Mouse (Mus musculus) c-Kit-positive CD71-positive TER-119-negative erythroid progenitor cells, embryonic 14.5 days (primary cell): ENCODE measurements around the gene Gadd45g.

Source experiments
- DNase-seq: peaks from one replicate; pipeline ENCODE4 v3.0.0-alpha.2; 2013; ENCODE audit warnings: low read depth

The Gadd45g gene

DNA sequence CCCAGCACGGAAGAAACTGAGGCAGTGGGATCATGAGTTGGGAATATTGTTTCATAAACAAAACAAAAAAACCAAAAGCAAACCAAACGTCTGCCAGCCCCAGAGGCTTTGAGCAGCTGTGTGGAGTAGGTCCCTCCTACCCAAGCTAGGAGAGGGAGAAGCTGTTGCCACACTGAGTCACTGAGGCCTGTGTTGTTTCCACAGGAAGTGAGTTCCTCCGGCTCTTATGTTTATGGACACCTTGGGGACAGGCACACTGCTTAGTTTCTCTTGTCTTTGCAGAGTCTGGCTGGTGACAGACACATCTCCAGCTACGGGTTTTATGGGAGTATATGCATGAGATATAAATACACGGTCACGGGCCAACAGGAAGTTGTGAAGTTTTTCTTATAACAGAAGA, 39.6 kb downstream of the Gadd45g start:
- no peak for DNase-seq

DNA sequence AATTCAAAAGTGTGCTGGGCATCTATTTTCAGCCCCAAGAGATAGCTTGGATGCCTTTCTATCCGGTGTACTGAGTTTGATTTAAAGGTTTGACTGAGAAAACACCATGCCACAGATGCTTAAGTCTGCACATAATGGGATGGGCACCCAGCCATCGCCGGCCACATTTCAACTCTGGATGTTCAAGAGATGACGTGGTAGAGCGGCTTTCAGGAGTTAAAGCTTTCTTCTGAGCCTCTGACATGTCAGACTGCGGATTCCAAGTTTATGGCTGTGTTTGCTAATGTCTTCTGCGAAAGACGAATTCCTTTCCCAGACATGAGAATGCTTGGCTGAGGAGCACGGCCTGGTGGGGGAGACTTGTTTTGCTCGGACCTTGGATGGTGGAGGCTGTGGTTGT, 40.2 kb downstream of the Gadd45g start:
- no peak for DNase-seq

DNA sequence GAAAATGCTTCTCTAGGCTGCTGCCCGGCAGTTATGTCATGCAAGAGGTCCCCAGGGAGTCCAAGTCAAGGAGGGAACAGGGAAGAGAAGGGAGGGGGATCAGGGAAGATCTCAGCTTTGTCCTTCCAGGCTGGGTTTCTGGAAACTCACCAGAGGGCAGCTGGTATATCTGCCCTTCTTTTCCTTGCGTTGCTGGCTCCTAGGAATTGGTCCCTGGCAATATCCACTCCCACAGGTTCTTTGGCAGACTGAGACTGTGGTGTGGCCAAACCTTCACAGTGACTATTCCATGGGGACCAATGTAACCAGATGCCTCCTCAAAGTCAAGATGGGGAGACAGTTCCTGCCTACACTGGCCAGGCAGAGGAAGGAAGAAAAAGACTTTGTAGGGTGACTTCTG, 41.9 kb downstream of the Gadd45g start:
- no peak for DNase-seq

DNA sequence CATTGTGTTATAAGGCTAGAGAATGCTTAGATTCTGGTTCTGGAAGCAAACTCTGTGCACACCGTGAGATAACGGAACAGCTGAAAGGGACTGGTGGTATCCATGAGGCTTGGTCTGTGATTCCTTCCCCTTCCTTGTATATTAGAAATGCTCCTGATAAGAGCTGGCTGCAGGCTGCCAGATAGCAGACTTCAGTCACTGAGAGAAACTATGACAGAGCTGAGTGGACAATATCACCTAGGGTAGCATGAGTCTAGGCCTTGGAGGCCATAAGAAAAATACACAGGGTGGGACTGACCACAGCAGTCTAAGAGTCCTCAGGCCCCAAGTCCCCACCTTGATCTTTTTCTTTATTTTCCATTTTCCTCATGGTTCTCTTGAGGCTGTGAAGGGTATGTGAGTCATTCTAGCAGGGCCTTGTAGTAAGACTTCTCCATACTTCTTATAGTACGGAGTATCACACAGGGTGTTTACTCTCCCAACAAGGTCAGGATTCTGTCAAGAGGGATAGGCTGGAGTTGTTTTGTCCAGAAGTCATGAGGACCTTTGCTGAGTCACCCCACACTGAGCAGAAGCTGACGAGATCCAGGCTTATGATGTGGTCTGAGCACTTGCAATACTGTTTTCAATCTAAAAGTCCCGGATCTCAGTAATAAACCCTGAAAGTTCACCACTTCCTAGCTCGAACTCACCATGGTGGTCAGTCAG, 45.5 kb downstream of the Gadd45g start:
- DNase-seq: peak; percentile 6

DNA sequence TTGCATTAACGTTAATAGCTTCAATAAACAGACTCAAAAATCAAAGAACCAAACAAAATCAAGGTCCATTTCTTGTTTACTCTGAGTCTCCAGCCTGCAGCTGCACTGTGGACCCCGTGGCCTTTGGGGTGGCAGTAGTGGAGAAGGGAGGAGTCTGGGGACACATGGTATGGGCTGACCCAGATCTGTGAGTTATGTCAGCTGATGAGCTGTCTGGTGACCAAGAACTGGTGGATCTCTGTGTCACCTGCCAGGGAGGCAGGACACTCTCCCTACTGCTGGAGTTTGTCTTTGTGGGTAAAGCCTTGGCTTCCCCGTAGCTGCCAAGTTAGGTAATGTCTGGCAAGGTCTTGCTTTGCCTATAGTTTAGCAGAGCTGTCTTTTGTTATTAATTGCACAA, 51.1 kb downstream of the Gadd45g start:
- DNase-seq: no peak
